Mouse (Mus musculus) central nervous system, embryonic 14 days (tissue): Measurements from ENCODE around the gene Gm9603. TPM values are rescaled to one million over a fixed set of nuclear protein-coding genes. Genes with fewer than 3 reads are reported as not detected.

Experiments
- polyA plus RNA-seq: library from polyadenylated mRNA; depleted of rRNA; stranded (reverse); fragments of >200 nt; gene quantifications from 2 replicates; pipeline ENCODE4 v1.2.3, GENCODE M21; 2012; rRNA removed

Gm9603 gene
- polyA plus RNA-seq: not detected in 2 replicates

GRCm38 (mm10) chr14:5687357-5687756 lies at the start of gene Gm9603:
Gene Gm9603, minus strand, starts transcription at chr14:5687457.

GRCm38 (mm10) chr14:5632928-5633327 lies 54.3 kb downstream of the Gm9603 start, which contains the start of gene Gm8265:
Gene Gm8265, minus strand, starts transcription at chr14:5633028.

Other genes with a start within 250 kb of the Gm9603 start
- 4.6 TPM in 1 of 2 replicates, not detected in the other for gene Gm3194, start 232.0 kb downstream of the Gm9603 start, polyA plus RNA-seq
- gene Gm8246, start 209.6 kb downstream of the Gm9603 start, polyA plus RNA-seq: not detected in 2 replicates
- gene Gm3187, start 203.2 kb downstream of the Gm9603 start, polyA plus RNA-seq: 0.05 TPM in 1 of 2 replicates, not detected in the other
- 9.8 and 10.2 TPM in 2 replicates for gene Gm3488, start 185.8 kb downstream of the Gm9603 start, polyA plus RNA-seq
- gene Gm3532, start 149.0 kb downstream of the Gm9603 start, polyA plus RNA-seq: 0.10 and 0.18 TPM in 2 replicates
- not detected in 2 replicates for gene Gm8265, start 54.4 kb downstream of the Gm9603 start, polyA plus RNA-seq
- 2.1 and 2.3 TPM in 2 replicates for gene Gm3373, start 54.1 kb upstream of the Gm9603 start, polyA plus RNA-seq
- gene Gm3383, start 120.5 kb upstream of the Gm9603 start, polyA plus RNA-seq: 6.3 and 10.0 TPM in 2 replicates
- gene Gm3424, start 142.9 kb upstream of the Gm9603 start, polyA plus RNA-seq: not detected in 2 replicates
- 0.60 and 0.64 TPM in 2 replicates for gene Gm8237, start 192.9 kb upstream of the Gm9603 start, polyA plus RNA-seq